Mouse (Mus musculus) MEL (cell line): ENCODE results near the gene Rcor1.

Experiments used
- CHD1 ChIP-seq: IDR thresholded peaks from 2 replicates; pipeline ENCODE4 v1.6.1; 2012; ENCODE audit warnings: low read depth, mild to moderate bottlenecking, inconsistent platforms, low read length, improper control_type of control experiment
- CHD2 ChIP-seq: IDR thresholded peaks from 2 replicates; pipeline ENCODE4 v1.6.1; 2011; ENCODE audit warnings: low read length, improper control_type of control experiment
- CTCF ChIP-seq, 3 experiments: IDR thresholded peaks in 2 of 3; conservative IDR thresholded peaks in 1 of 3; 2 replicates each; pipeline ENCODE4 v1.5.1; 2011 to 2012; ENCODE audit warnings: low read length in 3 of 3, low read depth in 2 of 3, mild to moderate bottlenecking in 2 of 3, improper control_type of control experiment in 1 of 3, inconsistent platforms in 1 of 3, mixed read lengths in 1 of 3, moderate library complexity in 1 of 3; ENCODE audit not compliant: control insufficient read depth in 1 of 3, insufficient read depth in 1 of 3, poor library complexity in 1 of 3, severe bottlenecking in 1 of 3
- GATA1 ChIP-seq: IDR thresholded peaks from 2 replicates; pipeline ENCODE4 v1.6.1; 2011; ENCODE audit warnings: low read depth, low read length, improper control_type of control experiment
- MAX ChIP-seq: IDR thresholded peaks from 2 replicates; pipeline ENCODE4 v1.6.1; 2011; ENCODE audit warnings: low read length, improper control_type of control experiment
- POLR2A ChIP-seq, 2 experiments: IDR thresholded peaks; 2 replicates each; pipeline ENCODE4 v1.6.1; 2011 to 2012; ENCODE audit warnings: low read length in 2 of 2, mild to moderate bottlenecking in 2 of 2, control low read depth in 1 of 2, improper control_type of control experiment in 1 of 2, low read depth in 1 of 2, moderate library complexity in 1 of 2; ENCODE audit not compliant: control insufficient read depth in 1 of 2, insufficient read depth in 1 of 2, poor library complexity in 1 of 2
- UBTF ChIP-seq: IDR thresholded peaks from 2 replicates; pipeline ENCODE4 v1.6.1; 2012; ENCODE audit warnings: low read depth, mild to moderate bottlenecking, inconsistent platforms, low read length, improper control_type of control experiment, moderate library complexity, borderline replicate concordance; ENCODE audit not compliant: insufficient read depth
- ZKSCAN1 ChIP-seq: IDR thresholded peaks from 2 replicates; pipeline ENCODE4 v1.6.1; 2012; ENCODE audit warnings: low read depth, mild to moderate bottlenecking, inconsistent platforms, low read length, improper control_type of control experiment, moderate library complexity

DNA sequence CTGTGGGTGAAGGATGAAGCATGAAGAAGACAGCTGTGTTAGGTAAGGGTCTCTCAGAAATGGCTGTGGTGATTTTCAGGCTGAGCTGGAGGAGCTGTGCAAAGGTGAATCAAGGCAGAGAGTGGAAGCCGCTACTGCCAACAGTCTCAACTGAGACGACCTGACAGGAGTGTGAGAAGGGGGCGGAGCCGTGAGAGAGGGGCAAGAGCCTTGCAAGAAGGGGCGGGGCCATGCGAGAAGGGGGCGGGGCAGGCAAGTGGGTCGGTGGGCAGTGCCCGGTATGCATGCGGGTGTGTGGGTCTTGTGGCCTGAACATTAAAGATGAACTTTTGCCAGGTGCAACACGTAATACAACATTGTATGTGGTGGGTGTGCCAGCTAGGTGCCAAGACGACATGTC is 44.5 kb upstream of the Rcor1 start:
- TF ChIP-seq CHD1: no peak
- no peak for TF ChIP-seq POLR2A (IDR thresholded peaks at IDR 0.05; ENCODE audit: control insufficient read depth in 1 of 2, insufficient read depth in 1 of 2, low read depth in 1 of 2, low read length in 2 of 2, poor library complexity in 1 of 2)
- TF ChIP-seq CHD2: no peak
- no peak for TF ChIP-seq CTCF (IDR thresholded peaks at IDR 0.05 in 2 of 3, conservative IDR thresholded peaks at IDR 0.05 in 1 of 3; ENCODE audit: control insufficient read depth in 1 of 3, insufficient read depth in 1 of 3, low read depth in 2 of 3, low read length in 3 of 3, poor library complexity in 1 of 3, severe bottlenecking in 1 of 3)
- TF ChIP-seq MAX: no peak
- TF ChIP-seq UBTF: no peak
- TF ChIP-seq GATA1: no peak
- TF ChIP-seq ZKSCAN1: no peak
